Mouse (Mus musculus) T-helper 1 cell (primary cell): ENCODE measurements around the gene Fars2.

Experiments used
- in situ Hi-C: fragments of 300-600 bp; cut with MboI, MseI; formaldehyde crosslinking; loops from one replicate; pipeline ENCODE4 v1.15.1; 2025; ENCODE audit warnings: high pct_unique_total_duplicates

Gene Fars2

GRCm38 (mm10) chr13:36731016-36731930, 614.1 kb downstream of the Fars2 start:
- in situ Hi-C loops, result loop anchor here (5.0 kb wide), 1 partner anchor 581 kb away; no protein-coding TSS in a partner anchor

DNA sequence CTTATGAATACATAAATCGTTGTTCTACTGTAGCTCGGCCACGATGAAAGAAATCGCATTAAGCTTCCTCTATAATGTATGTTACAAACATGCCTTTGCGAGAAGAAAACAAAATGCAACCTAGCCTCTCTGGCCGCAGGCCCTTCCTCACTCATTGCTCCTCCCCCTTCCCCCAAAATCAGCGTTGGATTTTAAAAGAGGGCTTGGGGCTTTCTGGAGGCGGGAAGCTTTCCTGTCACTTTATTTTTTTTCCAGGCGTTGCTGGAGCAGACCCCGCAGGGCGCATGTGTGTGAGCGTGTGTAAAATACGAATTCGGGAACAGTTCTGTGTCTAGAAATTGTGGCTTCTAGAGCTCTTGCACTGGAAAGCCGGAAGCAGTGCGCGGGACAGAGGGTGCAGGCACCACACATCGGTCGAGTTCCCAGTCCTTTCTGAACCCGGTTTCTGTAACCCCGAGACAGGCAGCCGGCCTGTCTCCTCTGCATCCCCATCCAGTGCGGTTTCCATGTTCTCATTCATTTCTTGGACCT, 614.8 kb downstream of the Fars2 start:
- in situ Hi-C loops, result loop anchor here (5.0 kb wide), 1 partner anchor 580 kb away; no protein-coding TSS in a partner anchor

DNA sequence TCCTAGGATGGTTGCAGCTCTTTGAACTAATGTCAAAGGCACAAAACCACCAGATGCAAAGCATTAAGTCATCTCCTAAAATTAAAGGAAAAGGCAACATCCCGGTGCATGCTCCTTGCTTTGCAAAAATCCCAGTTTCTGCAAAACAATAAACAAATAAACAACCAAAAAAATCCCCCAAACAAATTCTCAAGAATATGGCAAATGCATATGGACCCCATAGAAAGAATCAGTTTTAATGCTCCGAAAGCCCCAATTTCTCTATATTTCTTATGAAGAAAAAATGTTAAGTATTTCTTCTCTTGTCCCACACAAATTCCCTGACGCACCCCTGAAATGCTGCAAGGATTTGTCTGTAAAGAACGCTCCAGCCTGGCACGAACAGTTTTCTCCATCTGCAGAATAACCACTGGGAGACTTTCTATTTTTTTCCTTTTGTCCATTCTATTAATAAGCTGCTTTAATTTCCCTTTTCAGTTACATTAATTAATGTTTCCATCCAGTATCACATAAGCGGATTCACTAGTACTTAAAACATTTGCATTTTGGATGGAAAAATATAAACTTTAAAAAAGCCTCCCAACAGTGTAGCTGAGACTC, 615.8 kb downstream of the Fars2 start:
- in situ Hi-C loops, result loop anchor here (5.0 kb wide), 1 partner anchor 579 kb away; no protein-coding TSS in a partner anchor

DNA sequence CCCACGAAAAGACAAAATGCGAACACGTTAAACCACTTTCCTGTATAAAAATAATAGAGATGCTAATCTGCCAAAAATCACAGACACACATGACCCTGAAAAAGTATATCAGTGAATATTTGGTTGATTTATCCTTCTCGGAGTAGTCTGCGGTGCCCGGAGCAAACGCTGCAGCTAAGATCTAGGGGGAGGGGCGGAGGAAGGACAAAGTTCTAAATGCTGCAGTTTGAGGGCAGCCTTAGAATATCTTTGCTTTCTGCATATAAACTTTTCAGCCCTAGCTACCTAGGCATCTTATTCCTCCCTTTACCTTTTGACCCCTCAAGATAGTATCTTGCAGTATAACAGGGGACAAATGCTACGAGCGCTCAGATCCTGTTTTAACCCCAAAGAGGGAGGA, 616.4 kb downstream of the Fars2 start:
- in situ Hi-C loops, result loop anchor here (5.0 kb wide), 1 partner anchor 579 kb away; no protein-coding TSS in a partner anchor

DNA sequence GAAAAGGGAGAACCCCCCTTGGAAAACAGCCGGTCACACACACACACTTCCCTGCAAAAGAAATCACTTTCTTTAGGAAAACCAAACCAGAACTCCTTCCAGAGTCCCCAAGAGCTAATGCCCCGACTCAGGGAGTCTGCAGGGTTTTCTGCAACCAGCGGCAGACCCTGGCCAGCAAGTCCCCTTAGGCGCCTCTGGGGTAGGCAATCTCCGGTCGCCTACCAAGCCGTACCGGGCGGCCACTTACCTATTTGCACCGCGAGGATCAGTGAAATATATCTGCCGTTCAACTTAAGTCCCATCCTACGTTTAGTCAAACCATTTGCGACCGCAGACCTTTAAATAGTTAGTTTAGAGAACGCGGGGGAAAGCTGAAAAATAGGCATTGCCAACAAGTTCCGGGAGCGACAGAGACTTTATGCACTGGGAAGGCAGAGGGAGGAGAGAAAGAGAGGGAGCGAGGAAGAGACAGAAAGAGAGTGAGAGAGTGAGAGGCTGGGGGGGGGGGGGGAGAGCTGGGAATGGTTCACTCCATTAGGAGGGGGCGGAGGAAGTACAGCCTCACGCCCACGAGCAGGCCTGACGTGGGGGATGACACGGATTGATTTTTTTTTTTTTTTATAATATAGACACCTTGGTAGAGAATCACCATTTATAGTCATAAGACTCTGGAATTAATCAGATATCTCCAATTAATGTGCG, 616.9 kb downstream of the Fars2 start:
- in situ Hi-C loops, result loop anchor here (5.0 kb wide), 1 partner anchor 578 kb away; no protein-coding TSS in a partner anchor

DNA sequence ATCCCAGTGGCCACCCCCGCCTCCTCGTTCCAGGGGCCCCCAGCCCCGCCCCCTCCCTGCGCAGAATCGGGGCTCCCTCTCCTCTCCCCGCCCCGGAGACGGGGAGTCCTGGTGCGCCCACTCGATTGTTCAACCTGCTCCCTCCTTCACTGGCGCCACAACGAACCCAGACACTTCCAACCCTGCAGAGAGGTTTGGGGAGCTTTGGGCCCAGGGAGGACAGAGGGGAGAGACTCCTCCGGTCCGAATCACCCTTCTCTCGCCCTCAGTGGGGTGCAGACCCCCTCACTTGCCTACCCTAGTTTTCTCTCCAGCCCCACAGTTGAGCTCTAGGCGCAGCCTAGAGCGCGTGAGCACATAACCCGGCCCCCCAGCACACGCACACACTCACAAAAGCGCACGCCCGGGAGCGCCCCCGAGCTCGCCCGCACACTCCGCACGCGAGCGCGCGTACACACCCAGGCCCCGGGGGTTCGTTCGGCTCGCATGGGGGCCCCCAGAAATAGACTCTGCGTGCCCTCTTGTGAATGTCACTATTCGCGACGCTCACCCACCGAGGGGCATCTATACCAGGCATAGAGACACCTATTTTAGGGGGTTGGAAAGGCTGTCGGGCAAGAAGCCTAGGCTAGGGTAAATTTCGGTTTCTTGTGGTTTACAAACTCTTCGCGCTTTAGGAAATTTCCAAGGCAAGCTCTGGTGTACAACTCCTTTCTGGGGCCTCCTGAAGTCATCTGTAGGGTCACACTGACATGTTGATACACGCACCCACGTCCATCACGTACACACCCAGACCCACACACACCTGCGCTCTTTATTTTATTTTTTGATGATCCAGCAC, 617.7 kb downstream of the Fars2 start, which contains the start of gene Nrn1:
Gene Nrn1, minus strand, starts transcription at position 401 of the 841 bp plus-strand sequence.
- in situ Hi-C loops, result loop anchor here (5.0 kb wide), 3 partner anchors 52 to 577 kb away; no protein-coding TSS in a partner anchor

- in situ Hi-C loops, result loop anchor here (5.0 kb wide), 2 partner anchors 51 to 271 kb away; no protein-coding TSS in a partner anchor
Observed at GRCm38 (mm10) chr13:36735901-36736618, 618.8 kb downstream of the Fars2 start.

DNA sequence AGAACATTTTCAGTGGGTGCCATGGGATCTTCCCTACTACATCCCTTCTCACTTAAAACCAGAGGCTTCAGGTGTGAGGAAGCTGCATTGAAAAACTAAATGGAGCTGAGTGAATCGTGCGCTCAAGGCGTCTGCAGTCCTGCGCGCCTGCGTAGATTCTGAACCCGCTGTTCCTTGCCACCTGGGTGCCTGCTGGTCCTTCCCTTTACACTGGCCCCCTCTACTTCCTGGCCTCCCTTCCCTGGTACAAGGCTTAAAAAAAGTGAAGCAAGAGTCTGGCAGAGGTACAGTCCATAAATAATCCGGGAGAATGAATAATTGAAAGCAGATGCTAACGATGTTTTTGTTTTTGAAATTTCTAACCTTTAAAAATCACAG, 619.4 kb downstream of the Fars2 start:
- in situ Hi-C loops, result loop anchor here (5.0 kb wide), 2 partner anchors 51 to 271 kb away; no protein-coding TSS in a partner anchor

GRCm38 (mm10) chr13:36750056-36750455, 632.8 kb downstream of the Fars2 start:
- in situ Hi-C loops, result no loop called here

- in situ Hi-C loops, result no loop called here
Observed at GRCm38 (mm10) chr13:36751861-36752260, 634.6 kb downstream of the Fars2 start.

DNA sequence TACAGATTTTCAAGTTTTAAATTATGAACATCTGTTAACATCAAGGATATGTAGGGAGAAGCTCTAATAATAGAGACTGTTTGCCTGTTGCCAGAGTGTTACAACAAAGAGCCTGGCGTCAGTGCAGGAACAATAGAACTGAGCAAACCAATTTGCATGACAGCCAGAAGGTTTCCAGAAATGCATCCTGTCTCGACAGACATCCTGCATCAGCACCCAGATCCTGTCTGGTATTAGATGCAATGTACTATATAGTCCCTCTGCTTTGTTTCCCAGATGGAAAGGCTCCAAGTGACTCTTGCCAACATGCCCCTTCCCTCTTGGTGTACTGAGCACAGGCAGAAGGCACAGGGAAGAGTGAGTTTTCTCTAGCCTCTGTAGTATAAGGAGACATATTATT, 649.6 kb downstream of the Fars2 start:
- in situ Hi-C loops, result no loop called here
